Mouse (Mus musculus) right cerebral cortex, postnatal 10 days (tissue): ENCODE measurements at regions not wholly inside any gene's neighbourhood (a gene's known extent, or its start where the extent isn't known, plus 50 kb on each side); places are given as distances from the start of the nearest gene placed in this dataset.

Experiments used
- DNase-seq, 2 experiments: peaks; one replicate each; pipeline ENCODE4 v3.0.0; 2021; ENCODE audit warnings: low spot score in 2 of 2

DNA sequence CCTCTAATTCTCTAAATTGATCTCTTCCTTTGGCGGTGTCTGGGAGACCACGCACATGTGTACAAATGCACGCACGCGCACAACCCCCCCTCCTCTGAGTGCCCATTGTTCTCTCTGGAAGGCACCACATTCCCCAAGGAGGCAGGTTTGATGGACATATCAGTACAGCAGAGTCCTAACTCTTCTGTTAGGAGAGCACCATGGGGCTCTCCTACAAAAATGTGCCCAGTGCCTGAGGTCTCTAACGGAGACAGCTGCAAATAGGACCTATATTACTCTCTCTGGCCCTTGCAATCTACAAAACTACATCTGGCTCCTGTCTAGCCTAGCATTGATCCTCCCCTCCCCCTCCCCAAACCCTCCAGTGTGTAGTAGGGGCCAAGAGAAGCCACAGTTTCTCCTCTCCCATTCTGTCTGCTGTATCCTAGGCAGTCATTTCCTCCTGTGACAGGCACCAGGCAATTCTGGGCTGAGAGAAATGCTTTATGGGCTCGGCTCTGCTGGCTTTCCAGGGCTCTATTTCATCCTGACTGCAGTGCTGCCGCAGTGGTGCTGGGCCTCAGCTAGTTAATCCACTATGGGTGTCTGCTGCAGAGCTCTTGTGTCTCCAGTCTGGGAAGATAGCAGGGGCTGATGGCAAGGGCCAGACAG, 340.6 kb downstream of the Rps24 start:
- peak; percentile 51 to 53 for DNase-seq

DNA sequence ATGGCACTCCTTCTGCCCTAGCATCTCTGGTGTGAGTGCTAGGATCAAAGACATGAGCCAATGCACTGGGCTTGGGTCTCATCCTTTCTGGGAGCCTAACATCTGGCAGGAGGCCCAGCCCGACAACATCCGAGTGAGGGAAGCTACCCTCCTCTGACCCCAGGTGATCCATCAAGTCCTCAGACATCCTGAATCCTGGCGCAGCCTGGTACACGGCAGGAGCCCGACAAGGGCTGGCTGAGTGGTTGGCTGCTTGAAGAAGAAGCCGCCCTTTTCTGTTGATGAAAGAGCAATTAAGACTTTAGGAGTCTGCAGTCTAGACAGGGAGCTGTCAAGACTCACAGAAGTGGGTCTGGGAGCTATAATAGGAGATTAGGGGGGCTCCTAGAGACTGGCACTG, 342.1 kb downstream of the Rps24 start:
- DNase-seq = no peak

DNA sequence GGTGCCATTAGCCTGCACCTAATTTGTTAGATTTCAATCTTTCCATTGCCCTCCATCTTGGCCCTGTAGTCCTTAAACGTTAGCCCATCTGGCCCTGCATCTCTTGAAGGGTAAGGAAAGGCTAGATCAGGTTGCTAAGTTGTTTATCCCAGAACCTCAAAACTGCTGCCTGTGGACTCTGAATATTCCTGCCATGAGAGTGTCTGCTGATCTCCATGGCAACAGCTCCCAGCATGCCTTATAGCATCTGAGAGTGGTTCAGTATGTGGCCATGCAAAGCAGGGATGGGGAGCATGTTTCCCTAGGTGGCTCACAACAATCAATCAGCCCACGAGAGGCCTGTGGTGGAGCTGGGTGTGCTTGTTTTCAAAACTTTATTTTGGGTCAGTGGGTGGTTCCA, 346.3 kb downstream of the Rps24 start:
- DNase-seq = peak in 1 of 2 experiments; percentile 75

DNA sequence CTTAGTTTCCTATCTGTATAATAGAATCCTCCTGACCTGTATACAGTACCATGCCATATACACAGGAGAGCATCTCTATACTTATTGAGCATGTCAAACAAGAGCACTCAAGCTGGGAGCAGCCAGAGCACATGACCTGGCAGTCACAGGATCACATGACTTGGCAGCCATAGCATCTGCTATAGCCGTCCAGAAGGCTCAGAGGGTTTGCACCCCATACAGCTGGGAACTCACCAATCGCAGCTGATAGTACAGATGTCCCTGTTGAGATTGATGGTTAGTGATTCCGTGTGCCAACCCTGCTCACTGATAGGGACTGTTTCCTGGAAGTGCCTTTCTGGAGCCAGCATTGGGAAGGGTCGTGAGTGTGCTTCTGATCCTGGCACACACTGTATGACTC, 351.3 kb downstream of the Rps24 start:
- DNase-seq = no peak

DNA sequence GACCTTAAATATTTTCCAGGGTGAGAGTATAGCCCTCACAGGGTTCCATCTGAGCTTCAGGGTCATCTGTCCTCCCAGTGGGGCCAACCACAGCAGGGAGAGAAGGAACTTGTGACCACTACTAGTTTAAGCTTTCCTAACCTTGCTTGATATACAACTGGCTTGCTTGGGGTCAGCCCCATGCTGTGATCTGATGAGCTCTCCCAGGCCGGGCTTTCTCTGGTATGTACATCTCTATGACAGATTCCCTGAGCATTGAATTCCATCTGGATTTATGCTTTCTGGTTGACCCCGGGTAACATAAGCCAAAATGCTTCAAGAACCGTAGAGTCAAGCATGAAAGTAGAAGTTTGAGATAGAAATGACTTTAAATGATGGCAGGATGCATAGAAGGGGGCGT, 352.1 kb downstream of the Rps24 start:
- no peak for DNase-seq

DNA sequence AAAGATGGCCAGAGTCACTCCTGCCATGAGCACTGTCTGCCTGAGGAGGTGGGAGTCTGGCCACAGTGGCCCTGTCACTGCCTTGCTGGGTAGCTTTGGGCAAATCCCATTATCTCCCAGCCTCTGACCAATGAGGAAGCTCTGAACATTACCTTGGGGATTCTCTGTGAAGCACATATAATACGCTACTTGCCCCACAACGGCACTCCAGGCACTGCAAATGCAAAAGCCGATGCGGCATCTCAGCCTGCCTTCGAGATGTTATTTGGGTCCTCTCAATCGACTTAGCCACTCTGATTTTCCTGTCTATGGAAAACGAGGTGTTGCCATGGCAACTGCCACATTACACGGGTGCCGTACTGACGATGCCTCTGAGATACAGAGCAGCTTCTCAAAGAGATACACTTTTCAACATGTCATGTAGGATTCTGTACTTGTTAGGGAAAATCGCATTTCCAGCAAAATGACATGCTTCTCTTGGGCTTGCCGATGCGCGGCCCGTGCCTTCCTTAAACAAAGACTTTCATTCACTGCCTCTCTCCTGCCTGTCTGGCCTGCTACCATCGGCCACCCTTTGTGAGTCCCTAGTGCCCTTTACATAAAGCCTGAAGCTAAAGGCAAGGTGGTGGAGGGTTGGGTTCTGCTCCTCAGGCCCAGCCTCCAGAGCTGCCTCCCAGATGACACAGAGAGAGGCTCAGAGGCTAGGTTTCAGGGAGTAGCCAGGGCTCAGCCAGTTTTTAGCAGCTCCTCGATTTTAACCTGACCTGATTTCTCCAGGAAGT, 355.0 kb downstream of the Rps24 start:
- peak; percentile 92 to 97 for DNase-seq

DNA sequence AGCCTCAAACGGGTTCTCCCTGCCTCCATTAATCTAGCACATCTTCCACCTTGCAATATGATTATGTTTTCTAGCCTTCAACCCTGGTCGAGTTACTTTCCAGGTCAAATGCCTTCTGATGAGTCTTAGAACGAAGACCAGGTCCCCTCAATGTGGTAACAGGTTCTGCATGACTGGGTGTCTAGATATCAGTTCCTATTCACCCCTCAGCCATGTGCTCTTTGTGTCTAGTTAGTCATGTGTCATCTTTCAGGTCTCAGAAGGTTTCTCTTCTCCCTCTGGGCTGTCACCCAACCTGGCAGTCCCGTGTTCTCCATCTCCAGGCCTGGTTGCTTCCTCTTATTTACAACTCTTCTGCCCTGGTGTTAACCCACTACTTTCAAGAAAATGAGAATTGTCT, 356.7 kb downstream of the Rps24 start:
- DNase-seq = no peak

DNA sequence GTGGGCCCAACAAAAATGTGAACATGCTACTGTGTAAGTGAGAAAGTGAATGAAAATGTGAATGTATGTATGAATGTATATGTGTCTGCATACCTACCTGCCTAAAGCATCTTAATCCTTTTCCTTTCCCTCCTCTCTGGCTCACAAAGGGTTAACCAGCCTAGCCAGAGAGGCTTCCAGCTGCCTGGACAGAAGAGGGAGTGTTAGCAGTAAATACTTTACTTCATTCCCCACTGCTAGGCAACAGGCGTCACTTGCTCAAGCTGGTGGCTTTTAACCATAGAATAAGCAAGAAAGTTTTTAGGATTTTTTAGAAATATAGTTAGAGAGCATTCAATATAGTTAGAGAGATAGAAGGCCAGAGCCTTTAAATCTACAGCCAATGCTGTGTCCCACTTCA, 363.6 kb downstream of the Rps24 start:
- no peak for DNase-seq

DNA sequence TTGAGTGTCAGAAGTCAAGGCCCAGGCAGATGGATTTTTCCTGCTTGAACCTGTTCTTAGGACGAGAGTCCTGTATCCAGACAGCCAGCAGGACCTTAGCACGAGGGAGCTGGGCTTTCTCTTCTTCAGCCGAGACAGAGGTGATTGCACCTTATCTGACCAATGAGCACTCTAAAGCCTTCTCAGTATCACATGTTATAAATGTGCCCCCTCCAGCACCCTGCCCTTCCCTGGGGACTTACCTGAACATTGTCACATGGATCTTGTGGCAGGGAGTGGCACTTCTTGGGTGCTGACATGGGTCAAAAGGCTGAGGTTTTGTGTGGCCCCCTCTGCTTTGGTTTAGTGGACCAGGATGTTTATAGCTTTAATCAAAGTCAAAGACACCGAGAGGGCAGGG, 367.5 kb downstream of the Rps24 start:
- DNase-seq = no peak

DNA sequence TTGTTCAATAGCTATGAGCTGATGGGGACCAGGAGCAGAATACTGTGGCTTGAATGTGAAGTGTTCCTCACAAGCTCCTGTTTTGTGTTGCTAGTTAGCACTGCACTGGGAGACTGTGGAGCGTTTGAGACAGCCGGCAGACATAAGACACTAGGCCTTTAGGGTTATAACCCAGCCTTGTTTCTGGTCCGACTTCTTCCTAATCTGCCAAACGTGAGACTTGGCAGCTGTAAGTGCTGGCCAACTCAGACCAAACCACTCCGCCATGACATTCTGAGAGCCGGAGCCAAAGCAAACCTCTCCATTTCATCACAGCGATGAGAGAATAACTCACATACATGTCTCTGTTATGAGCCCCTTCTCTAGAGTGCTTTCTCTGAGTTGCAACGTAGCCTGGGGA, 375.2 kb downstream of the Rps24 start:
- DNase-seq = peak in 1 of 2 experiments; percentile 4

DNA sequence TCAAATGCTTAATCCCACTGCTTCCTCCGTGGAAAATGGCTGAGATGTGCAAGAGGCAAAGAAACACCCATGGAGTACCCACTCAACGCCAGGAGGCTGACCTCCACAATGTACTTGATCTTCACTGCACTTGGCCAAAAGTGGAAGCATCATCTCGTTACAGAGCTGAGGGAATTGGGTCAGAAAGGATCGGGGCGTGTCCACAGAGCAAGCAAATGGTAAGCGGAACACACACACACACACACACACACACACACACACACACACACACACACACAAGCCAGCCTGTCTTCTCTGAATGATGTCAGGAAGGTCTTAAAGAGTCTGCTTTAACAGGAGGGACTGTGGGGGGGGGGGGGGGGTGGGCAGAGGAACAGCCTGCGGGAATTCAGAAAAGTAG, 375.7 kb downstream of the Rps24 start:
- peak in 1 of 2 experiments; percentile 12 for DNase-seq

DNA sequence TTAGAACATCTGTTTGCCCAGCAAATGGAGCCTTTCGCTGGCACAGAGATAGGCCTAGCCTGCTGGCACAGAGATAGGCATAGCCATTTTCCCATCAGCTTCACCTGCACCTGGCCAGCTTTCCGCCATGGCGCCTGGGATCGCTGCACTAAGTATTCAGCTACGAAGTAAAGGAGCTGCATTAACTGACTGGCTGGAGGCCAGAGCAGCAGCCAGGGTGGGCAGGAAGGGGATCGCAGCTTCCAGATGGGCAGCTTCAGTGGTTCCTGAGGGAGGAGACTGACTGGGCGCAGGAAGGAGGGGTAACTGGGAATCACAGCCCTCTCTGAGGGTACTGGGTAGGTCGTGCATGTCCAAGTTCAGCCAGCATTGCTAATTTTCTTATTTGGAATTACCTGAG, 376.2 kb downstream of the Rps24 start:
- DNase-seq = peak in 1 of 2 experiments; percentile 39

DNA sequence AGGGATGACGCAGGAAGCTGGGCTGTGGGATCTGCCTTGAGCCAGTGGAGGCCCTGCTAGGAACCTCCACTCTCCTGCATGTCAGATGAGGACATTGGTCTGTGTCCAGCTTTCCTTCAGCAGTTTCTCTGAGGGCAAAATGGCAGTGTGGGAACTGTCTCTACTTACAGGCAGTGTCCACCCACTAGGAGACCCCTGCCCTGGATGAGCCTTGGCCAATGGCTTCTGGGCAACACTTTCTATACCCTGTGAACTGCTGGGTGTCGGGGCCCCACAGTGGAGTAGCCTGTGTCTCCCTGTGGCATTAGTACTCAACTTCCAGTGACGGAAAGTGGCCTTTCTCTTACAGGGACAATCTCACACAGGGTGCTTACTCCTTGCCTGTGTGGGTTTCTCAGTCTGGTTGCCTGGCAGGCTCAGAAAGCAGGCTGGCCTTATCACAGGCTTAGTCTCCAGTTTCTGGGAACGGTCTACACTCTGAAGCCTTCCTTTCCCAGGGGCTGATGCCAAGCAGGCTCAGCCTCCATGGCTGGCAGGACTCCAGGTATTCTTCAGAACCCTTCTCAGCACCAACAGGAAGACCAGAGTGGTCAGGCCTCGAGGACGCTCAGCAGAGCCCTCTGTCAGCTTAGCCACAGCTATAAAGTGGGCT, 378.8 kb downstream of the Rps24 start:
- peak; percentile 75 to 78 for DNase-seq

DNA sequence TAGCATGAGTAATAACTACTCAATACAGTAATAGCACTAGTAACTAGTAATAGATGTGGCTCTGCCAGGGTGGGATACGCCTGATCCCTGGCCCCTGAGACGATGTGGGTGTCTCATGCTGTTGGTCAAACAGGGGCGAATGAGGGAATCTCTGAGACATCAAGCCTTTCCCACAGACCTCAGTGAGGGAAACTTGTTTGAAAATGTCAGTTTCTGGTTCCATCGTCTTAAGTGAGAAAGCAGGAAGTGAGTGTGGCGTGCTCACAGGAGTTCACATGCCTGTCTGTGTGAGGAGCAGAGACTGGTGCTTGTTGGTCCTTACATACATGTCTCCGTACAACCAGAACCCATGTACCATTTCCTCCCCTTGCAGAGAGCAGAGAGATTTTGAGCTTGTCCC, 380.9 kb downstream of the Rps24 start:
- peak; percentile 6 to 14 for DNase-seq

DNA sequence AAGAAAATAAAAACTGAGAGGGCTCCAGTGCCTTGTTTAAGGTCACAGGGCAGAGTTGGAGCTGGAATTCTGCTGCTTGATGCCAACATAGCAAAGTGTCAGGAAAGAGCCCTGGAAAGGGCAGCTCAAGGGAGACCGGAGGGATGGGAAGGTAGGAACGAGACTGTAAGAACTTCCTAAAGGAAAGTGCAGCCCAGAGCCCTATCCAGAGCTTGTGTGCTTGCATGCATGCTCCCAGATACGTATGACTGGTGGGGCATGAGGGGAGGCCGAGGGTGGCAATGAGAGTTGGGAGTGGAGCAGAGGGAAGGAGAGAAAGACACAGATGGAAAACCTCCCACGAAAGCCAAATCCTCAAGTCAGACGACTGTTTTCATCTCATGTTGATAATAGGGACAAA, 381.8 kb downstream of the Rps24 start:
- peak; percentile 16 to 17 for DNase-seq

DNA sequence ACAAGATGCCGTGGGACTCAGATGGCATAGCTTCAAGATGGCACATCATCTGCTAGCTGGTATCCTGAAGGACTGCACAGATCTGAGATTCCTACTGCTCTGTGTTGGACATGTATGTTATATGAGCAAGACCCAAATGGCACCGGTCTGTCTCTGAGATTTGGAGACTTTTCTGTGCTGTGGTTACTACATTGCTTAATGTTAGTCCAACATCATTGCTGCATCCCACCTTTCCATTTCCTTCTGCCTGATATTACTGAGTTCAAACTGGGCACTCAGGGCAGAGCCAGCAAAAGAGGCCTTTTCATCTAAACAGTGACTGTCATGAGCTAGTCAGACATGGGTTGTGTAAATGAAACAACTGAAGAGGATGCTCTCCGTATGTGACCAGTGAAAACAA, 383.3 kb downstream of the Rps24 start:
- DNase-seq = peak; percentile 13 to 18

DNA sequence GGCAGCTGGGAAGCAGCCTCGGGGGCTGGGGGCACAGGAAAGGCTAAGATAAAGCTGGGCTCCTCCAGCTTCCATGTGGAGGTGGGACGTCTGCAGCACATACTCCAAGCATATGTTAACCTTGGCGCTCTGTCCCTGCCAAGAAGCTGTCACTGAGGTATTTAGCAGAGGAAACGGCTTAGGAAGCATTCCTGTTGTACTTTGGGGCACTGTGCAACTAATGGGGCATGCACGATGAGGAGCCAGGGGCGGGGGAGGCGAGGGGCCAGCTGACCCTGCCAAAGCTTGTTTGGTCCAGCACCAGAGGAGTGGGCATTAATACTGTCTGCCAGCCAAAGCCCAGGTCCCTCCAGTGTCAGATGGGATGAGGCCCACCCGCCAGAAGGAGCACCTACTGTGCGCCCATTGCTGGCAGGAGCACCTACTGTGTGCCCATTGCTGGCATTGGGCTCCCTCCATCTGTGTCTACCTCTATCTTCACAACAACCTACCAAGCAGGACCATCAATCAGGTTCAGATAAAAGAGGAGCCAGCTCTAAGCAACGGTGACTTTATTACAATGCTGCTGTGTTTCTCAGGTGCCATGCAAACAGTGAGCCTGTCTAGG, 384.6 kb downstream of the Rps24 start:
- peak in 1 of 2 experiments; percentile 33 for DNase-seq

DNA sequence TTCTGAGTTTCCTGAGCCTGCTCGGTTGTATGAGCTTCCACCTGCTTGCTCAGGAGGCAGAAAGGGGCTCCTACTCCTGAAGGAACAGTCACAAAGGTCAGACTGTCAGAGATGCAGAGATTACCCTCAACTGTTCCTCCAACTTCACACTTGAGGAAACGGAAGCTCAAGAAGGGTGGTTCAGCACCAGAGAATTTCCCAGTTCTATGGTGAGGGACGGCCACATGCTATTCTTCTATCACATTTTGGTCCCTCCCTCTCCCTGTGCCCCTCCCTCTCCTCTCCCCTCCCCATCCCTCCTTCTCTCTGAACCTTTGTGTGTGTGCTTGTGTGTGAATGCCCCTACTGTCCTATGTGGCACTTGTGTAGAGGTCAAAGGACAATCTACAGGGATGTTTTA, 386.0 kb downstream of the Rps24 start:
- peak in 1 of 2 experiments; percentile 30 for DNase-seq

DNA sequence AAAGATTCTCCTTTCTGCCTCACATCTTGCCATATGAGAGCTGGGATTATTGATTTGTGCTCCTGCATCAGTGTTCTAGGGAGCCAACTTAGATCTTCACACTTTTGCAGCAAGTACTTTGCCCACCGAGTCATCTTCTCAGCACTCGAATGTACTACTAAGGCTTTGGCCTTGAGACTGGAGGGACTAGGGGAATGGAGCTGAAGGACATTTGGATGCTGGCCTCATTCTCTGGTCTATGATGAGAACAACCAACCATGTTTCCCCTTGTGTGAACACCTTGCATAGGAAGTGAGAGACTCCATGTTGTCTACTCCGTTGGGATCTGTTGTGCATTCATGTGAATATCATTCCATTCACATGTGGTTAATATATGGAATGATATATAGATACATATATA, 386.5 kb downstream of the Rps24 start:
- DNase-seq = peak in 1 of 2 experiments; percentile 7

DNA sequence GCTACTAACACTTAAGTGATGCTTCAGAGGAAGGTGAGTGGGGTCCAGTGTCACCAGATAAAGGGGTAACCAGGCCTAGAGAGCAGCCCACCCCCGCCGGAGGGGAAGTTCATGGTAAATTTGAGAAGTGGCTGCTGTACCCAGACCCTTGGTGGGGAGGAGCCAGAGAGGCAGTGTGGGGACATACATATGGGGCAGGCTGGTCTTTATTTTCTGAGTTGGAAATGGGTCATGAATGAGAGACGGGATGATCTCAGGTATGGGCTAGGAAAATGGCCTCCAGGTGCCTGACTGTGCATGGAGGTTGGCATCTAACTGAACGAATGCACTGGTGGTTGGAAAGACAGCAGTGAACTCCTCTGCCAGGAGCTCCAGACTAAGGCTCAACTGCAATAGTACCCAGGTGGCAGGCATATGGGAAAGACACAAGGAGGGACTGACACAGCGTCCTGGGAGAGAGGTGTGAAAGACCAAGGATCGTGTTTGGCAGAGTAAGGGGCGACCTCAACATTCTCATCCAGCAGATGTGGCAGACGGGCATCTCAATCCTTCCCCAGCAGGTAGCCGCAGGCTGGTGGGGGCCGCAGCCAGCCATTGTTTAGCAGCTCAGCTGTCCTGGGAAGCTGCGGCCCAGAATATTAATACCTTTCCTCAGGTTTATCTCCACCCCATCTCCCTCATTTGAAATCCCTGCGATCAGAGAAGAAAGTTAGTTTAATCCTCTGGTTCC, 387.7 kb downstream of the Rps24 start:
- DNase-seq = peak in 1 of 2 experiments; percentile 22

DNA sequence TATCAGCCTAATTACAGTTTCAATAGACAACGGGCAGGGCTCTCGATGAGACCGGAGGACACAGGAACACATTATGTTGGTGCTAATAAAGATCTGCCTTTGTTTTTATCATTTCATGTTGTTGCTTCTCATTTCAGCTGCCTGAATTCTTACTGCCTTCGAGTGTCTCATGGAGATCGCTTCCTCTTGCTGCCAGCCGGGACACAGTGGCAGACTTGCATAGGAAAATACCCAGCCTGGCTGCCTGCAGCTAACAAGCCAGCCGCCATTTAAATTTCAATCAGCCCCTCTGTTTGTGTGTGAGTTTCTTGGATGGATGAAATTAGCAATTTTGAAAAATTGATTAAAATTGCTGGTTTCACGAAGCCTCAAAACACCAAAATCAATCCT, 388.2 kb downstream of the Rps24 start:
- peak; percentile 67 to 69 for DNase-seq

DNA sequence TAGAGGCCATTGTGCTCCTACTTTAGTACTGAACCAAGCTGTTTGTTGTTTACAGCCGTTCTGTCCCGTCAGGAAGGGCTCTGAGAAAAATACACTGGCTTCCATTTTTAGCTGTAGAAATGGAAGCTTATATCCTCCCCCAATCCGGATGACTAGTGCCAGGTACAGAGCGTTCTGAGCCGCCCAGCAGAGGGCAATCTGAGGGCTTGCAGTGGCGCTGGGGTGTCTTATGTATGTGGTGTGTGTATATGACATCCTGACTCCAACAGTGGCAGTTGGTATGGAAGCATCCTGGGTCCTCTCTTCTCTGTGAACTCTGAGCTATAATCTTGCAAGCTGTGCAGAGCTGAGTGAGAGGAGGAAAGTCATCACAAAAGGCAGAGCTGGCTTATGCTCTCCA, 389.0 kb downstream of the Rps24 start:
- DNase-seq = peak in 1 of 2 experiments; percentile 26
